Mouse (Mus musculus): ENCODE data around the gene Cbl. TPM values are rescaled to one million over a fixed set of nuclear protein-coding genes. Genes with fewer than 3 reads are reported as not detected.

The Cbl gene
- polyA plus RNA-seq (2015; fragmentation: Nextera tagmentation; extraction: Ambion mirVana), result 12.6 and 13.0 TPM in 2 replicates

DNA sequence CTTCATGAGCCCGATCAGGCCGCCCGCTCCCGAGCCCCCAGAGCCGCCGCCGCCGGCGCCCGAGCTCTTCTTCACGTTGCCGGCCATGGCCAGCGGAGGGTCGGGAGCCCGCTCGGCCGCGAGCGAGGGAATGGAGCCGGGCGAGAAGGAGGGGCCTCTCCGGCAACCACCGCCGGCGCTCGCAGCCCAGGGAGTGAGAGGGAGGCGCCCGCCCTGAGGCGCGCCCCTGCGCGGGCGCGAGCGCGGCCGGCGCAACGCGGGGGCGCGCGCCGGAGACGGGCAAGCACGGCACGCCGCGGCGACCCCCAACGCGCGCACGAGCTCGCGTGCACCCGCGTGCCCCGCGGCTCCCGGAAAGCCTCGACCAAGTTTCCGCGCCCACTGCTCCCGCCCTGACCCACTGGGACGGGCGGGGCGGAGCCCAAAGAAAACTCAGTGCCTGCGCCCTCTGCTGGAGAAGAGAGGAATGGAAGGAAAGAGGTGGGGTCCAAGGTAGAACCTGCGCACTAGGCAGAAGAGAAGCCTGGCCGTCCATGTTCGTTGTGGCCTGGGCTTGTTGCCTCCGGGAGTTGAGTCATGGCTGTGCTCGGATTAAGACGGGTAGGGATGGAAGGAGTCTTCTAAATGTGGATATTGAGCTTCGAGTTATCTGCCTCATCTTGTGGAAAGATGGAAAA is at the start of gene Cbl:
Gene Cbl, minus strand, starts transcription at position 248 of the 677 bp plus-strand sequence.
- Histone ChIP-seq H3K36me3 (ENCODE audit: control insufficient read depth, insufficient read depth) (no peaks in the 10 kb centered on the region), H3K9ac (ENCODE audit: low read length) (peak within 1 kb of the TSS; percentile 97), H3K4me2 (ENCODE audit: low read depth, low read length) (peak within 1 kb of the TSS; percentile 73), H3K27me3 (ENCODE audit: control insufficient read depth, insufficient read depth, low read length) (no peaks in the 10 kb centered on the region), H3K4me1 (ENCODE audit: control insufficient read depth, insufficient read depth, low read length) (peaks cover 33% of the 10 kb centered on the region), H3K9me3 (replicated peaks; ENCODE audit: control insufficient read depth, low read length) (no peaks in the 10 kb centered on the region), H3K4me3 (ENCODE audit: low read length) (peak within 1 kb of the TSS; percentile 97), H3K27ac (ENCODE audit: low read length) (peak within 1 kb of the TSS; percentile 96)
- under 1% methylated on average over 61 of the region's 76 CpGs for WGBS
- peak; percentile 93 for ATAC-seq (replicated peaks; ENCODE audit: extremely low read depth, insufficient read depth, low FRiP score)

GRCm38 (mm10) chr9:44283183-44283582 is 49.3 kb upstream of the Cbl start:
- Histone ChIP-seq H3K4me3 (ENCODE audit: low read length) (no peak overlapping the region), H3K4me1 (ENCODE audit: control insufficient read depth, insufficient read depth, low read length) (peaks cover 11% of the 10 kb centered on the region; the same call in 1 of the 2 replicates), H3K27ac (ENCODE audit: low read length) (no peak overlapping the region), H3K4me2 (ENCODE audit: low read depth, low read length) (no peak overlapping the region), H3K27me3 (ENCODE audit: control insufficient read depth, insufficient read depth, low read length) (peaks cover 4% of the 10 kb centered on the region; the same call in 1 of the 2 replicates), H3K9ac (ENCODE audit: low read length) (no peak overlapping the region), H3K36me3 (ENCODE audit: control insufficient read depth, insufficient read depth) (no peaks in the 10 kb centered on the region), H3K9me3 (replicated peaks; ENCODE audit: control insufficient read depth, low read length) (no peaks in the 10 kb centered on the region)
- 36% methylated on average over 5 of the region's 5 CpGs for WGBS
- ATAC-seq (replicated peaks; ENCODE audit: extremely low read depth, insufficient read depth, low FRiP score), result no peak

GRCm38 (mm10) chr9:44269973-44270372 is 36.1 kb upstream of the Cbl start:
- no peak overlapping the region for H3K4me3 ChIP-seq (ENCODE audit: low read length)
- 84% methylated on average over 4 of the region's 4 CpGs for WGBS

DNA sequence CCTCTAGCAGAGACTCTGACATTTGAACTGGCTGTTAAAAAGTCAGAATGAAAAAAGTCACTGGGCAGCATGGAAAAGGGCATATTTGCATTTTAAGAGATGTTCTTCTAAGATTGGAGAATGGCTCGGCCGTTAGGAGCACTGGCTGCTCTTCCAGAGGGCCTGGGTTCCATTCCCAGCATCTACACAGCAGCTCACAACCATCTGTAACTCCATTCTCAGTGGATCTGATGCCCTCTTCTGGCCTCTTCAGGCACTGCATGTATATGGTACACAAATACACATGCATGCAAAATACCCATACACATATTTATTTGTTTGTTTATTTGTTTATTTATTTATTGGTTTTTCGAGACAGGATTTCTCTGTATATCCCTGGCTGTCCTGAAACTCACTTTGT is 35.2 kb upstream of the Cbl start:
- 80% methylated on average over 3 of the region's 3 CpGs for WGBS
- peaks cover 4% of the 10 kb centered on the region; the same call in 1 of the 2 replicates for H3K9me3 ChIP-seq (replicated peaks; ENCODE audit: control insufficient read depth, low read length)
- peaks cover 9% of the 10 kb centered on the region for H3K4me1 ChIP-seq (ENCODE audit: control insufficient read depth, insufficient read depth, low read length)
- H3K36me3 ChIP-seq (ENCODE audit: control insufficient read depth, insufficient read depth), result no peaks in the 10 kb centered on the region
- no peak for ATAC-seq (replicated peaks; ENCODE audit: extremely low read depth, insufficient read depth, low FRiP score)
- no peaks in the 10 kb centered on the region for H3K27me3 ChIP-seq (ENCODE audit: control insufficient read depth, insufficient read depth, low read length)
- no peak overlapping the region for H3K9ac ChIP-seq (ENCODE audit: low read length)
- H3K4me2 ChIP-seq (ENCODE audit: low read depth, low read length), result no peak overlapping the region
- no peak overlapping the region for H3K27ac ChIP-seq (ENCODE audit: low read length)
- H3K4me3 ChIP-seq (ENCODE audit: low read length), result no peak overlapping the region

More at GRCm38 (mm10) chr9:44269973-44270372, 36.1 kb upstream of the Cbl start:
- H3K27me3 ChIP-seq (ENCODE audit: control insufficient read depth, insufficient read depth, low read length), result no peaks in the 10 kb centered on the region
- peaks cover 4% of the 10 kb centered on the region; the same call in 1 of the 2 replicates for H3K9me3 ChIP-seq (replicated peaks; ENCODE audit: control insufficient read depth, low read length)
- H3K27ac ChIP-seq (ENCODE audit: low read length), result no peak overlapping the region
- no peak overlapping the region for H3K4me2 ChIP-seq (ENCODE audit: low read depth, low read length)
- no peak for ATAC-seq (replicated peaks; ENCODE audit: extremely low read depth, insufficient read depth, low FRiP score)
- H3K9ac ChIP-seq (ENCODE audit: low read length), result no peak overlapping the region
- H3K4me1 ChIP-seq (ENCODE audit: control insufficient read depth, insufficient read depth, low read length), result peaks cover 9% of the 10 kb centered on the region
- no peaks in the 10 kb centered on the region for H3K36me3 ChIP-seq (ENCODE audit: control insufficient read depth, insufficient read depth)

DNA sequence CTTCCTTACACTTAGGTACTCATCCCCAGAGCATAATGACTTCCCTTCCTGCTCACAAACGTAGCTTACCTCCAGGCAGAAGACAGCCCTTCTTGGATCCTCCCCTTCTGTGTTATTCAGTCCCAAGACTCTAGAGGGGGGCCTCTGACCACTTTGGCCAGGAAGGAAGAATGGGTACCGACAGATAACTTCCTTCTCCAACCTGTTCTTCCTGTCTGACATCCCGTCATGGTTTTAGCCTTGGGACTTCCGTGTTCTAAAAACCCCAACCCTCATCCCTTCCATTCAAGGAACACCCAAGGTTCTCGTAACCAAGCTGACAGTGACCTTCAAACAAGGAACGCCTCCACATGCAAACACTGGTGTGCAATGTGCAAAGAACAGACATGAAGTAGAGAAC is 34.6 kb upstream of the Cbl start, which contains the start of gene Nlrx1:
Gene Nlrx1, minus strand, starts transcription at position 168 of the 400 bp plus-strand sequence.
- Histone ChIP-seq H3K27ac (ENCODE audit: low read length) (peak within 1 kb of the TSS; percentile 87), H3K4me1 (ENCODE audit: control insufficient read depth, insufficient read depth, low read length) (peaks cover 9% of the 10 kb centered on the region), H3K27me3 (ENCODE audit: control insufficient read depth, insufficient read depth, low read length) (no peaks in the 10 kb centered on the region), H3K4me2 (ENCODE audit: low read depth, low read length) (peak within 1 kb of the TSS; percentile 94), H3K9ac (ENCODE audit: low read length) (peak within 1 kb of the TSS; percentile 98), H3K36me3 (ENCODE audit: control insufficient read depth, insufficient read depth) (no peaks in the 10 kb centered on the region), H3K9me3 (replicated peaks; ENCODE audit: control insufficient read depth, low read length) (peaks cover 4% of the 10 kb centered on the region; the same call in 1 of the 2 replicates), H3K4me3 (ENCODE audit: low read length) (peak within 1 kb of the TSS; percentile 70)
- no peak for ATAC-seq (replicated peaks; ENCODE audit: extremely low read depth, insufficient read depth, low FRiP score)
- WGBS, result 65% methylated on average over 6 of the region's 6 CpGs

- WGBS, result 5% methylated on average over 28 of the region's 28 CpGs
- H3K36me3 ChIP-seq (ENCODE audit: control insufficient read depth, insufficient read depth), result no peaks in the 10 kb centered on the region
- H3K4me1 ChIP-seq (ENCODE audit: control insufficient read depth, insufficient read depth, low read length), result peaks cover 9% of the 10 kb centered on the region
- peak overlapping the region; percentile 94 for H3K4me2 ChIP-seq (ENCODE audit: low read depth, low read length)
- H3K9ac ChIP-seq (ENCODE audit: low read length), result peak overlapping the region; percentile 98
- no peaks in the 10 kb centered on the region for H3K27me3 ChIP-seq (ENCODE audit: control insufficient read depth, insufficient read depth, low read length)
- peak; percentile 90 for ATAC-seq (replicated peaks; ENCODE audit: extremely low read depth, insufficient read depth, low FRiP score)
- peak overlapping the region; percentile 70 for H3K4me3 ChIP-seq (ENCODE audit: low read length)
- H3K9me3 ChIP-seq (replicated peaks; ENCODE audit: control insufficient read depth, low read length), result peaks cover 4% of the 10 kb centered on the region; the same call in 1 of the 2 replicates
- H3K27ac ChIP-seq (ENCODE audit: low read length), result peak overlapping the region; percentile 87
Measured at GRCm38 (mm10) chr9:44268027-44268360, 34.1 kb upstream of the Cbl start.

GRCm38 (mm10) chr9:44267319-44268026 is 33.6 kb upstream of the Cbl start:
- Histone ChIP-seq H3K4me3 (ENCODE audit: low read length) (peak overlapping the region; percentile 70), H3K27me3 (ENCODE audit: control insufficient read depth, insufficient read depth, low read length) (no peaks in the 10 kb centered on the region), H3K9me3 (replicated peaks; ENCODE audit: control insufficient read depth, low read length) (peaks cover 4% of the 10 kb centered on the region; the same call in 1 of the 2 replicates), H3K4me2 (ENCODE audit: low read depth, low read length) (peak overlapping the region; percentile 94), H3K9ac (ENCODE audit: low read length) (peak overlapping the region; percentile 98), H3K36me3 (ENCODE audit: control insufficient read depth, insufficient read depth) (no peaks in the 10 kb centered on the region), H3K4me1 (ENCODE audit: control insufficient read depth, insufficient read depth, low read length) (peaks cover 9% of the 10 kb centered on the region), H3K27ac (ENCODE audit: low read length) (peak overlapping the region; percentile 87)
- ATAC-seq (replicated peaks; ENCODE audit: extremely low read depth, insufficient read depth, low FRiP score), result peak; percentile 34; the same call in 1 of the 2 replicates
- 8% methylated on average over 23 of the region's 23 CpGs for WGBS

GRCm38 (mm10) chr9:44266478-44267226 is 32.8 kb upstream of the Cbl start:
- Histone ChIP-seq H3K9ac (ENCODE audit: low read length) (peak overlapping the region; percentile 98), H3K4me3 (ENCODE audit: low read length) (no peak overlapping the region), H3K9me3 (replicated peaks; ENCODE audit: control insufficient read depth, low read length) (peaks cover 4% of the 10 kb centered on the region; the same call in 1 of the 2 replicates), H3K27ac (ENCODE audit: low read length) (peak overlapping the region; percentile 87), H3K4me2 (ENCODE audit: low read depth, low read length) (peak overlapping the region; percentile 94), H3K4me1 (ENCODE audit: control insufficient read depth, insufficient read depth, low read length) (peaks cover 9% of the 10 kb centered on the region), H3K27me3 (ENCODE audit: control insufficient read depth, insufficient read depth, low read length) (no peaks in the 10 kb centered on the region), H3K36me3 (ENCODE audit: control insufficient read depth, insufficient read depth) (no peaks in the 10 kb centered on the region)
- ATAC-seq (replicated peaks; ENCODE audit: extremely low read depth, insufficient read depth, low FRiP score), result no peak
- WGBS, result 64% methylated on average over 8 of the region's 8 CpGs
